Mouse (Mus musculus) heart, adult 2 months (tissue): Measurements from ENCODE around the gene Atg16l2.

ENCODE experiments used
- CTCF ChIP-seq: fragments of 200-600 bp; IDR thresholded peaks from 2 replicates; pipeline ENCODE4 v1.8.1; 2022; ENCODE audit warnings: antibody characterized with exemption, mild to moderate bottlenecking, moderate library complexity
- EP300 ChIP-seq: fragments of 200-500 bp; IDR thresholded peaks from 2 replicates; pipeline ENCODE4 v1.6.1; 2011; ENCODE audit warnings: low read depth, low read length, control low read depth; ENCODE audit not compliant: insufficient read depth

GRCm38 (mm10) chr7:101321218-101321827, 19.3 kb upstream of the Atg16l2 start:
- TF ChIP-seq EP300 (no peak), CTCF (no peak)
